In the genomic region with DNA sequence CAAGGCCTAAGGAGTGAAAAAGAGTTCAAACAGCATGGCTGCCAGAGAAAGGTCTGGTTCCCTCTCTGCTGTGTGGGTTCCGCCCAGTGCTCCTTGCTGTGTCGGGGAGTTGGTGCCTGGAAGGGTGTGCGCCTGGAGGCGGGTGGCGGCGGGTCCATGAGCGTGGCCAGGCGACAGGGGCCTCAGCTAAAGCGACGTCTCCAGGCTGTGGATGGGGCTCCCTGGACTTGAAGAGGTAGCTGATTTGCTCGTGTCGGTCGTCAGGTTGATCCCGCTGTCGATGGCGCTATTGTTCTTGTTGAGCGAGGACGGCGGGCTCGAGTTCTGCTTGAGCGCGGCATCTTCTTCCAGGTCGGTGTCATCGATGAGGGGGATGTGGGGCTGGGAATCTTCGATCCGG, we compare ENCODE assay signal across 8 mouse cellular contexts. TPM values are rescaled to one million over a fixed set of nuclear protein-coding genes. Genes with fewer than 3 reads are reported as not detected.
DNase-seq lines count a peak whose midpoint lies in the region; ATAC-seq and TF ChIP-seq lines count a peak whose summit lies in the region.
"Had no signal": no experiment of that assay in that cellular context is flagged by ENCODE, and none has a peak within 500 bp of the region (broad histone marks: within the 10 kb centered on the region; RNA-seq: fewer than 3 reads in every experiment).

No protein-coding gene starts in this region.

- no peak overlapping the region for H3K4me3 ChIP-seq in layer of hippocampus, adult 2 months
- H3K4me3 ChIP-seq: erythroblast, embryonic 14.5 days had no signal

- TF ChIP-seq CTCF in layer of hippocampus, adult 2 months (conservative IDR thresholded peaks at IDR 0.05), result no peak

- peak; percentile 52 for ATAC-seq in megakaryocyte, adult 5-6 weeks (ENCODE audit: poor library complexity, severe bottlenecking)

- DNase-seq in layer of hippocampus, adult 2 months (ENCODE audit: low spot score in 2 of 2), result no peak
- no peak for DNase-seq in layer of hippocampus, adult 11-12 months (ENCODE audit: low spot score)
- peak; percentile 46 for DNase-seq in WW6 (ENCODE audit: low read depth, low spot score)
- DNase-seq in embryo, embryonic 9.5 days (ENCODE audit: extremely low spot score), result peak; percentile 25
- DNase-seq in cerebellum, adult 8-10 months, result no peak
- no peak for DNase-seq in gastrocnemius, adult 18-20 months (ENCODE audit: low spot score)

- H3K27ac ChIP-seq in layer of hippocampus, adult 2 months, result peak overlapping the region; percentile 2; the same call in 1 of the 2 replicates

RNA-seq across cellular contexts. Expression of gene Sec13, which starts 7.8 kb away (rescaled TPM):
- 10 to 100 TPM; 73.4 to 77.3 TPM for total RNA-seq in layer of hippocampus, adult 2 months (2021)
- 96.8 and 102 TPM in 2 replicates for total RNA-seq in megakaryocyte, adult 5-6 weeks (2015)
- 103 and 116 TPM in 2 replicates for total RNA-seq in megakaryocyte, adult 5-6 weeks (2017)
- total RNA-seq in gastrocnemius, adult 18-20 months (2021), result 10 to 100 TPM; 64.7 to 66.4 TPM

RNA-seq across cellular contexts. Expression of gene Ghrl, which starts 28.7 kb away (rescaled TPM):
- not detected for total RNA-seq in layer of hippocampus, adult 2 months (2021)
- total RNA-seq in megakaryocyte, adult 5-6 weeks (2015), result 1.1 and 4.4 TPM in 2 replicates
- 0.26 TPM in 1 of 2 replicates, not detected in the other for total RNA-seq in megakaryocyte, adult 5-6 weeks (2017)
- total RNA-seq in gastrocnemius, adult 18-20 months (2021), result not detected

RNA-seq across cellular contexts. Expression of gene Tatdn2, which starts 51.5 kb away (rescaled TPM):
- 10 to 100 TPM; 60.4 to 67.8 TPM for total RNA-seq in layer of hippocampus, adult 2 months (2021)
- total RNA-seq in megakaryocyte, adult 5-6 weeks (2015), result 22.5 and 23.2 TPM in 2 replicates
- 107 and 126 TPM in 2 replicates for total RNA-seq in megakaryocyte, adult 5-6 weeks (2017)
- 10 to 100 TPM; 38.0 to 47.5 TPM for total RNA-seq in gastrocnemius, adult 18-20 months (2021)

Comparison
In these comparisons a context has a peak if more than half of its experiments do, and no peak if none do; other contexts are left out.
1. DNase-seq: peak in WW6 (single experiment) and embryo, embryonic 9.5 days (single experiment); none in layer of hippocampus, adult 2 months (0 of 2), layer of hippocampus, adult 11-12 months (single experiment), cerebellum, adult 8-10 months (single experiment) and gastrocnemius, adult 18-20 months (single experiment).